Mouse (Mus musculus) hindbrain, embryonic 16.5 days (tissue): ENCODE data around the gene Ryr3. TPM values are rescaled to one million over a fixed set of nuclear protein-coding genes. Genes with fewer than 3 reads are reported as not detected.

Experiments used
- ATAC-seq: fragments of 200-750 bp; cut with Nextera tagmentation; 2 replicates; pipeline ENCODE4 v1.8.0; 2017; ENCODE audit warnings: moderate TSS enrichment, moderate library complexity
- H3K27ac ChIP-seq: fragments of 300-500 bp; sonication (generic); 2 replicates; pipeline ENCODE4 v1.5.1; 2014; ENCODE audit warnings: low read depth, mild to moderate bottlenecking, control low read depth, low read length, moderate library complexity
- H3K27me3 ChIP-seq: fragments of 300-500 bp; sonication (generic); replicated peaks from 2 replicates; pipeline ENCODE4 v1.6.1; 2014; ENCODE audit warnings: low read length; ENCODE audit not compliant: control insufficient read depth, insufficient read depth
- H3K36me3 ChIP-seq: fragments of 300-500 bp; sonication (generic); 2 replicates; pipeline ENCODE4 v1.6.1; 2014; ENCODE audit warnings: mild to moderate bottlenecking, low read length, moderate library complexity, mixed read lengths; ENCODE audit not compliant: control insufficient read depth, insufficient read depth
- H3K4me1 ChIP-seq: fragments of 300-500 bp; sonication (generic); 2 replicates; pipeline ENCODE4 v1.6.1; 2014; ENCODE audit warnings: low read depth, low read length; ENCODE audit not compliant: control insufficient read depth, insufficient read depth
- H3K4me2 ChIP-seq: fragments of 300-500 bp; sonication (generic); 2 replicates; pipeline ENCODE4 v1.6.1; 2014; ENCODE audit warnings: mild to moderate bottlenecking, low read length, control low read depth, moderate library complexity
- H3K4me3 ChIP-seq: fragments of 300-500 bp; sonication (generic); 2 replicates; pipeline ENCODE4 v1.5.1; 2014; ENCODE audit warnings: mild to moderate bottlenecking, low read length, control low read depth, moderate library complexity
- H3K9ac ChIP-seq: fragments of 300-500 bp; sonication (generic); 2 replicates; pipeline ENCODE4 v1.6.1; 2014; ENCODE audit warnings: low read depth, mild to moderate bottlenecking, control low read depth, low read length, moderate library complexity
- H3K9me3 ChIP-seq: fragments of 300-500 bp; sonication (generic); 2 replicates; pipeline ENCODE4 v1.6.1; 2014; ENCODE audit warnings: mild to moderate bottlenecking, low read length, moderate library complexity; ENCODE audit not compliant: control insufficient read depth
- WGBS: fragments of 180-500 bp; shearing (Covaris S2); extraction: QIAGEN DNeasy Blood & Tissue Kit; methylation state at CpG from one replicate; pipeline ENCODE4 v1.1.7; 2014; 5-methylcytosine and 5-hydroxymethylcytosine counted together
- microRNA-seq: library from miRNA; unstranded; fragments of <30 nt; microRNA quantifications from one replicate; pipeline ENCODE4, GENCODE M21; 2017
- polyA plus RNA-seq: library from polyadenylated mRNA; unstranded; fragments of >200 nt; fragmentation: Nextera tagmentation; extraction: Ambion mirVana; gene quantifications from 2 replicates; pipeline ENCODE4 v1.2.1, GENCODE M21; 2015

The Ryr3 gene
- polyA plus RNA-seq, 1 experiment from 2014 or later: 7.6 TPM

GRCm38 (mm10) chr2:112595807-112596206 lies 621.1 kb downstream of the Ryr3 start:
- Histone ChIP-seq H3K27me3 (no peaks in the 10 kb centered on the region), H3K27ac (no peak overlapping the region), H3K4me3 (no peak overlapping the region), H3K9me3 (no peaks in the 10 kb centered on the region), H3K36me3 (no peaks in the 10 kb centered on the region), H3K4me2 (no peak overlapping the region), H3K4me1 (peaks cover 4% of the 10 kb centered on the region), H3K9ac (no peak overlapping the region)
- ATAC-seq: no peak
- WGBS: 85% methylated on average over 3 of the region's 3 CpGs

- no peaks in the 10 kb centered on the region for H3K9me3 ChIP-seq
- 100% methylated on average over 2 of the region's 2 CpGs for WGBS
- no peak for ATAC-seq
- no peaks in the 10 kb centered on the region for H3K27me3 ChIP-seq
- no peak overlapping the region for H3K4me3 ChIP-seq
- H3K36me3 ChIP-seq: no peaks in the 10 kb centered on the region
- H3K4me2 ChIP-seq: no peak overlapping the region
- H3K4me1 ChIP-seq: peaks cover 4% of the 10 kb centered on the region
- H3K27ac ChIP-seq: no peak overlapping the region
- no peak overlapping the region for H3K9ac ChIP-seq
Measured at GRCm38 (mm10) chr2:112593781-112594180, 623.1 kb downstream of the Ryr3 start.

GRCm38 (mm10) chr2:112593322-112593721 lies 623.6 kb downstream of the Ryr3 start:
- H3K9ac ChIP-seq: no peak overlapping the region
- ATAC-seq: no peak
- no peaks in the 10 kb centered on the region for H3K9me3 ChIP-seq
- no peak overlapping the region for H3K4me2 ChIP-seq
- H3K4me1 ChIP-seq: peaks cover 4% of the 10 kb centered on the region
- no peaks in the 10 kb centered on the region for H3K27me3 ChIP-seq
- H3K27ac ChIP-seq: no peak overlapping the region
- H3K4me3 ChIP-seq: no peak overlapping the region
- 66% methylated on average over 2 of the region's 2 CpGs for WGBS
- no peaks in the 10 kb centered on the region for H3K36me3 ChIP-seq

GRCm38 (mm10) chr2:112591451-112591871 lies 625.4 kb downstream of the Ryr3 start:
- H3K27ac ChIP-seq: 0 out of 2 replicates have a peak overlapping the region, but pooled peaks have one; percentile 31
- peak; percentile 88 for ATAC-seq
- H3K4me2 ChIP-seq: peak overlapping the region; percentile 23; the same call in 1 of the 2 replicates
- H3K27me3 ChIP-seq: no peaks in the 10 kb centered on the region
- peak overlapping the region; percentile 31; the same call in 1 of the 2 replicates for H3K9ac ChIP-seq
- H3K36me3 ChIP-seq: no peaks in the 10 kb centered on the region
- 21% methylated on average over 6 of the region's 6 CpGs for WGBS
- H3K9me3 ChIP-seq: no peaks in the 10 kb centered on the region
- H3K4me3 ChIP-seq: no peak overlapping the region
- H3K4me1 ChIP-seq: peaks cover 4% of the 10 kb centered on the region

GRCm38 (mm10) chr2:112590985-112591384 lies 625.9 kb downstream of the Ryr3 start:
- Histone ChIP-seq H3K27ac (0 out of 2 replicates have a peak overlapping the region, but pooled peaks have one; percentile 17), H3K36me3 (no peaks in the 10 kb centered on the region), H3K4me1 (peaks cover 4% of the 10 kb centered on the region), H3K27me3 (no peaks in the 10 kb centered on the region), H3K4me2 (no peak overlapping the region; the same call in 1 of the 2 replicates), H3K9me3 (no peaks in the 10 kb centered on the region), H3K4me3 (no peak overlapping the region), H3K9ac (no peak overlapping the region)
- WGBS: 54% methylated on average over 7 of the region's 7 CpGs
- peak; percentile 75 for ATAC-seq

Small RNAs within 50 kb of the gene (microRNA-seq; reads per million reads assigned to microRNA genes)
- not detected for gene Gm44374

Other genes with a start within 250 kb of the Ryr3 start
- gene Tmco5b, start 68.6 kb upstream of the Ryr3 start, polyA plus RNA-seq: not detected in 2 replicates
- gene Fmn1, start 110.6 kb upstream of the Ryr3 start, polyA plus RNA-seq: 0.40 and 0.61 TPM in 2 replicates